Mouse (Mus musculus): ENCODE results near the gene Nfe2l1.

DNA sequence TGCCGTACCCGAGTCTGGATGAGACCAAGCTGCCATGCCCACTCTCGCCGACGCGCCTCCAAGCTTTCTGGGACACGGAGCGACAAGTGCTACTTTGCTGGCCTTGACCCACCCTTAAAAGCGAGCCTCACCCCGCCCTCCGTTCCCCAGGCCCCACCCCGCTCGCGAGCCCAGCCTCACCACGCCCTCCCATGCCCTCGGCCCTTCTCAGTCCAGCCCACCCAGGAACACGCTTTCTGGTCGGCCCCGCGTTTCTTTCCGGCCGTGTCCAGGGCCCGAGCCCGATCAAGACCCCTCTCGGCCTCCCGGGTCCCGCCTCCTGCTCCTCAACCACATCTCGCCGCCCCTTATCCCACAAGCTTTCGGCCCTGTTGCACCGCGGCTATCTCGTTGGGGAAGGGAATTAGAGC is 360 bp downstream of the Nfe2l1 start:
- TF ChIP-seq CTCF (IDR thresholded peaks at IDR 0.05; ENCODE audit: low read depth) = peak; percentile 30
- peak; percentile 27; the same call in 1 of the 2 replicates for TF ChIP-seq EP300 (IDR thresholded peaks at IDR 0.05; ENCODE audit: low read depth)

Measured in liver, postnatal 0 days (tissue).